Mouse (Mus musculus) heart, adult 11 months (tissue): Measurements from ENCODE around the gene Tbl2.

Source experiments
- DNase-seq: peaks from one replicate; pipeline ENCODE4 v3.0.0; 2022

Tbl2 gene

DNA sequence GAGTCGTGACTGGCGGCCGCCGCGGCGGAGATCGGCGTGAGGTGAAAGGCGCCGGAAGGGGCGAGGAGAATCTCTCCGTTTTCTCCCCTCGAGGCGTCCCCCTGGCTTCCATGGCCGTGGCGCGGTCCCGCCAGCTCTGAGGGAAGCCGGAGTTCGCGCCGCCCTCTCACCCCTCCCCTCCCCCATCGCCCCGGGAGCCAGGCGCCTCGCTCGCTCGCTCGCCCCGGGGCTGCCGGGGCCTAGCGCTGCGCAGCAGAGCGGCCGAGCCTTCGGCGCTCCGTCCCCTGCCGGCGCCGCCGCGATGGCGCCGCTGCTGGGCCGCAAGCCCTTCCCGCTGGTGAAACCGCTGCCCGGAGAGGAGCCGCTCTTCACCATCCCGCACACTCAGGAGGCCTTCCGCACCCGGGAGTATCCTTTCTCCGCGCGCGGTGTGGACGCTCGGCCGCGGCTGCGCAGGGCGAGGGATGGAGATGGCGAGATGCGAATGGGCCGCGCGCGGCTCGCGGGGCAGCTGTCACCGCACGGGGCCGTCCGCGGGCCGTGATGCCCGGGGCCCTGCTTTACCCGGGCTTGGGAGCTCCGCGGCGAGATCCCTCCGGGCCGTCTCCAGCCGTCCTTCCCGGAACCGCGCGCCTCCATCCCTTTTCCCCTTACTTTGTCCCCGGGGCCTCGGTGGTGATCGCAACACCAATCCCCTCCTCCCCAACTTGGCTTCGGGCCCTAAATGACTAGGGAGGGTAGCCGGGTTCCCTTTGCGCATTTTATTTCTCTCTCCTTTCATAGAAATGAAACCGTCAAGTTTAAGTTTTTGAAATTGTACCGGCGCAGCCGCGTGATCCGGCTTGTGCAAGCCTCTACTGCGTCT is 38.1 kb downstream of the Tbl2 start:
- peak; percentile 96 for DNase-seq

DNA sequence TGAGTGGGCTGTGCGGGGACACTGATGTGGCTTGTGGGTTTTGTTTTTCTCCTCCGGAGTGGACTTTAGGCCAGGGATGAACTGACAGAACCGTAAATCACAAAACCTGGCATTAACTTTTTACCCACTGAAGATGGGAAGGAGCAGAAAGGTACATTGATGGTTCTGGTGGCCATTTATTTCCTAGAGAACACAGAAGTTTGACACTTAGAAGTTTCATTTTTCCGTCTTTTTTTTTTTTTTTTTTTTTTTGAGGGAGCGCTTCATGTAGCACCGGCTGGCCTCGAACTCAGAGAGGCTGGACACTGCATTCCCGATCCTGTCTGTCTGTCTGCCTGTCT is 38.7 kb downstream of the Tbl2 start:
- no peak for DNase-seq

DNA sequence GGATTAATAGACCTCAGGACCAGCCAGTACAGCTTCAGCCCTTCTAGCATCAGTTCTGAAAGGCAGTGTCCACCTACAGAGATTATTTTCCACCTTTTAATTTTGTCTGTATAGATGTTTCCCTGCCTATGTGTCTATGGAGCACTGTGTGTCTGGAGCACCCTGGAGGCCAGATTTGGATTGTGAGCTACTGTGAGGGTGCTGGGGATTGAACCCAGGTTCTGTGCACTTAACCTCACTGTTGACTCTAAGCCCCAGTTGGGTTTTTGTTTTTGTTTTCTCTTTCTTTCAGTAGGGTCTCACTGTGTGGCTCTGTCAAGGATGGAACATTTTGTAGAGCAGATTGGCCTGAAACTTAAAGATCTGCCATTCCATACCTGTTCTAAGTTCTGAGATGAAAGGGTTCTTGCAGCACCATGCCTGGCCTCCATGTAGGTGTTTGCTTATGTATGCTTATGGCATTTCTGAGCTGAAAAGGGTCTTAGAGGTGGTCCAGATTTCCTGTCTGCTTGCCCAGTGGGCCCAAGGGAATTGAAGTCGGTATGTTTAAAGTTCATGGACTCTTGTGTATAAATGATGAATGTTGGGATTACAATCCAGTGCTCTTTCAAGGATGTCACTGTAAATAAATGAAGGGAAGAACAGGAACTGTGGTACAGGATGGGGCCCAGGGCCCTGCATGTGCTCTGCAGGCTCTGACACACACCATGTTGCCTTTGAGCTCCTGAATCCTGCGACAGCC is 40.0 kb downstream of the Tbl2 start:
- peak; percentile 86 for DNase-seq

DNA sequence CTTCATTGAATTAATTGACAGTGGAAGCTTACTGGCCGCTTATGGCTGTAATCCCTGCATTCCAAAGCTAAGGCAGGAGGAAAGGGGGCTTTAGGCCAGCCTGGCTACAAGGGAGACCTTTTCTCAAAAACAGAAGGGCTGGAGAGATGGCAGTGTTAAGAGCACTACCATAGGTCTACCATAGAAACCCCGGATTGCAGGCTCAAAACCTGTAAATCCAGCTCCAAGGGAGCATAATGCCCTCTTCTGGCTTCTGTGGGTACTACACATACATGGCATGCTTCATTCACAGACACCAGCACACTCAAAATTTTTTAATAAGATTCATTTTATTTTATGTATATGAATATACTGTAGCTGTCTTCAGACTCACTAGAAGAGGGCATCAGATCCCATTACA is 42.2 kb downstream of the Tbl2 start:
- peak; percentile 90 for DNase-seq

DNA sequence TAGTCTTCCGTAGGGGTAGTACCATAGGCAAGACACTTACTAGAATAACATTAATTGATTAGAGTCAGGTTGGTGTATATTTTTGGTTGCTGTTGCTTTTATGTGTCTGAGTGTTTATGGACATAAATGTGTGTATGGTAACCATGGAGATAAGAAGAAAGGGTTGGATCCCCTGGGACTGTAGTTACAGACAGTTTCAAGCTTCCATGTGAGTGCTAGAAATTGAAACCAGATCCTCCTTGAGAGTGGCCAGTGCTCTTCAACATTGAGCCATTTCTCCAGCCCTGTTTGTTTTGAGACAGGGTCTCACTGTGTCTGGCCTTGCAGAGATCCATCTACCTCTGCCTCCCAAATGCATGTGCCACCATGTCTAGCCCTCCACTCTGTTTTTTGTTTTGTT is 43.0 kb downstream of the Tbl2 start:
- DNase-seq: peak; percentile 79

DNA sequence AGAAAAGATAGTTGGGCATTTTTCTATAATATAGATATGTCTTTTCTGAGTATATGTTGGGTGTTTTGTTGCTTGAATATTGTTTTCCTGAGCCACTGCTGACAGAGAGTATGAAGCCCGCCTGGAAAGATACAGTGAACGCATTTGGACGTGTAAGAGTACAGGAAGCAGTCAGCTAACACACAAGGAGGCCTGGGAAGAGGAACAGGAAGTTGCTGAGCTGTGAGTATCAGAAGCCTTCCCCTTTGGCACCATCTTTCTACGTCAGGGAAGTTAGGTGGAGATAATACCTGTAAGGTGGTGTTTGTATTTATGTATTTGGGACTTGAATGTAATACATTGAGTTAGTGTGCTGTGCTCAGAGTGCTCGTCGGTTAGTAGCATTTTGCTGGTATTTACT is 46.9 kb downstream of the Tbl2 start:
- DNase-seq: peak; percentile 88

DNA sequence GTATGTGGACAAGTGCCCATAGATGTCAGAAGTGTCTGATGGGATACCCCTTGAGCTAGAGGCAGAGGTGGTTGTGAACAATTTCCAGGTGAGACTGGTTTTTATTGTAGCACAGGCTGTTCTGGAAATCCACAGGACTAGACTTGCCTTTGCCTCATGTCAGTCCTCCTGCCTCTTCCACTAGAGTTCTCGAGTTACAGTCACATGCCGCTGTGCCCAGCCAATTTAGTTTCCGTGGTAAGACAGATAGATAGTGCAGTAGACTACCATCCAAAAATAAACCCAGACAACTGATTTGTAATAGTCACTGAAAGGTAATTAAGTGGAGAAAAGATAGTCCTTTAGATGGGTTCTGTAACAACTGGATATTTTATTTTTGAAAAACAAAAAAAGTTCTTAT is 53.3 kb downstream of the Tbl2 start:
- DNase-seq: peak; percentile 94

DNA sequence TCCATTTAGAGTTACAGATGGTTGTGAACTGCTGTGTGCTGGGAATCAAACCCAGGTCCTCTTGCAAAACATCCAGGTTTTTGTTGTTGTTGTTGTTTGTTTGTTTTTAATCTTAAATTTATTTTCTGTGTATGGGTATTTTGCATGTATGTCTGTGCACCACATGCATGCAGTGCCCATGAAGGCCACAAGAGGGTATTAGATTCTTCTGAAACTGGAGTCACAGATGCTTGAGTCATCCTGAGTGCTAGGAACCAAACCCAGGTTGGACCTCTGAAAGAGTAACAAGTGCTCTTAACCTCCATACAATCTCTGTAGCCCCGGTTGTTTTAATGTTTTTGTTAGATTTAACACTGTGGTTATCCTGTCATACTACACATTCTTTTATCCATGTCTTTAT is 58.7 kb downstream of the Tbl2 start:
- DNase-seq: peak; percentile 17
